Mouse (Mus musculus) CD4-positive, CD25-positive, alpha-beta regulatory T cell, adult 2 months (primary cell): ENCODE measurements around the gene Prok2.

Experiments
- DNase-seq: peaks from one replicate; pipeline ENCODE4 v3.0.0-alpha.2; 2012; ENCODE audit warnings: low read depth, low spot score

The Prok2 gene

DNA sequence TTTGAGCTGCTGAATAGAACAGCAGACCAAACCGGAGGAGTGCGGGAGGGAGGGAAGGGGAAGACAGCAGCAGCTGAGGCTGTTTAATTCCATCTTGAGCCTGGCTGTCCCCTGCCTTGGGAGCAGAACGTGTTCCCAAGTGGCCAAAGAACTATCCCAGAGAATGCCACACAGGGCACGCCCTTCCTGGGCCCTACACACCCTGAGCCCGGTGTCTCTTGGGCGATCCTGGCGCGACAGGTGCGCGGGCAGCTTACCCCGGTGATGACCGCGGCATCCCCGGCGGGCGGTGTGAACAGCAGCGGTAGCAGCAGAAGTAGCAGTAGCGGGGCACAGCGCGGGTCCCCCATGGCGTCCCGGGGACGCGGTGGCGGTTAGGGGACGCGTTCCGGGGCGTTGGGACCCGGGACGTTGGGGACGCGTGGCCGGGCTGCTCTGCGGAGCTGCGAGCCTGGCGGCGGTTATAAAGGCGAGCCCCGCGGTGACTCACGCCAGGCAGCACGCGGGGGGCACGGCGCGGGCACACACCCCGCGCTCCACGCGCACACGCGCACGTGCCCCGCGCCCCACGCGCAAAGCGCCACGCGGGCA, at the start of gene Prok2:
TSS of gene Prok2 (minus strand) at position 422 of the 591 bp plus-strand sequence.
- no peak for DNase-seq

DNA sequence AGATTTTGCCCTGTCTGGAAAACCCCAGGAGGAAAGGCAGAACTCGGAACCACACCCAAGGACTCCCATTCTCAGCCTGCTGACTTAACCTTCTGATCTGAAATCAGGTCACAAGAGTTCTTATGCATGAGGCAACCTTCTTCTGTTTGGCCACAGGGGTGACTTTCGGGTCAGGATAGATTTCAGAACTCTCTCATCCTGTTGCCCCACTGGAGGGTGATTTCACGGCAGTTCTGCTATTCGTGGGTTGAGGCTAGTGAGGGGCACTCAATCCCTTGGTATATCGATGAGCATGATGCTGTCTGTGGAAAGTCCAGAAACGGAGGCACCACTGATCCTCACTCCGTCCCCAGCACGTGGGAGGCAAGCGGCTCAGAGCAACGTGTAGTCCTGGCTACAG, 48.5 kb upstream of the Prok2 start:
- no peak for DNase-seq

DNA sequence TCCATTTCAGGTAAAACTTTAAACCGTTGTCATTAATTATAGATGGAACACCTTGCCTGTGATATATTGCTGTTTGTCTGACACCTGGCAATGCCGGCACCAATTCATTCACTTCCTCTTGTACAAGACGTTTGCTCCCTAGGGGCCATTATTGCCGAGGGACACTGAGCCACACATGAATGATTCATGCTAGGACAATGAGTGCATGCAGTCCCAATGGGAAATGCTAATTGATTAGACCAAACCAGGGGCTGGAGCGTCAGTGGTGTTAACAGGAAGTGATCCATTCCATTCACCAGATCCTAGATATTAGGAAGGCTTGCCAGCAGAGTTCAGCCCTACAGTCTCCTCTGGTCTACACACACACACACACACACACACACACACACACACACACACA, 42.3 kb upstream of the Prok2 start:
- DNase-seq = no peak

DNA sequence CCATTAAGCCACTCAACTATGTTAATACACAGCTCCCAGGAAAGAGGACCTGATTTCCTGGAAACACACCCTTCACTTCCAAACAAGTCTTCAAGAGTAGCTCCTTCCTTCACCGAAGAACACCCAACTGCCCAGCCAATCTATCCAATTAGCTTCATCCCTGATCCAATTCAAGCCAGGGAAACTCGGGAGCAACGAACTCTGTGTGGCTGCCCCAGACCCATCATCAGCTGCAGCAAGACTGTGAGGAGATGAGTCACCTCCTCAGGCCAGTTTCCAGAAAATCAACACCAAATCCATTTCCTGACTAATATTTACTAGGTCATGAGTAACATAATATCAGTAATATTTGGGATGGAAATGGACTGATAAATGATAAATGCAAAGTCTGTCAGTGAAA, 38.7 kb upstream of the Prok2 start:
- DNase-seq = no peak

DNA sequence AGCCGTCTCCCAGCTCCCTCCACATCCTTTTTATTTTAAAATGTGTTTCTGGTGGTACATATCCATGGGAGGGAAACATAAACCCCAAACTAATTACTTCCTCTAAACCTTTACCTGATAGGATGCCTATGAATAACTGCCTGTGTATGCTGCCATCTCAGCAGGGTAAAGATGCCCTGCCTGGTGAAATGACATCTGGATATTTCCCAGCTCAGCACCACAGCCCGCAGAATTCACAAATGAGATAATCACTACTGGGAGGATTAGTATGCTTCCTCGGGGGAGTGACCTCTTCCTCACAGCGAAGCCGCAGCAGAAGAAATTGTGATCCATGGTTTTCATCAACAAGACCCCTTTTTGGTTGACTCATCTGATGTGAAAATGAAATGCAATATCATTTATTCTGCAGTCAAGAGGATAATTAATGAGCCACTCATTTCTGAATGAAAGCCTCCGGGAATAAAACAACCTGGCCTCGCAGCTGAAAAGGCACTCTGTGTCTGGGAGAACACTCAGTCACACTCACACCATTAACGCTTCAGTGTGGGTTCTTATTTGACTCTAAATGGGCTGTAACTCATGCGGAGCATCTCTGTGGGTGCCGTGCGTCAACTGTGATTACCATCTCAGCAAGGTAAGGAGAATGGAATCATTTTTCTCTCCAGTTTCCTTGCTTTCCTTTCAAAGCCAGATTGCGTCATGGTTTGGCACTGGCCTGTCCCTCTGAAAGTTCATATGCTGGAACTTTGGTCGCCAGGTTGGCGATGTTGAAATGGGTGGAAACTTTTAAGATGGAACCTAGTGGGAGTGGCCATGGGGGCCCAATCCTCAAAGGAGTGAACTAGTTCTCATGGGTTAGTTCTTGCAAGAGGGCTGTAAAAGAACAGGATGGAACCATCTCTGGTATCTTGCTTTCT, 36.1 kb upstream of the Prok2 start:
- DNase-seq = no peak

DNA sequence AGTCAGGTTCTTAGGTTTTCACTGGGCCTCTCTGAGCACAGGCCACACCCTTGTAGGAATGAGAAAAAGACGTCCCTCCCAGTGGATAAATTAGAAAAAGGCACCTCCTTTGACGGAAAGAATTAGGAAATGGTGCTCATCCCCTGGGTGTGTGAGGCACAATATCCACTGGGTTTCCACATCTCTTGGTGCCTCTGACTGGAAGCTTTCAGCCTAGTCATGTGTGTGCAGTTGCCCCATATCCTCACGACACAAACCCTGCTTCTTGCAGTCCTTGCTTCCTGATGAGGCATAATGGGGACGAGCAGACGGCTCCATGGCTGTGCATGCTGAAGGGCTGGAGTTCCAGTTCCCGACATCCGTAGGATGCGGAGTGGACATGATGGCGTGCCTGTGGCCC, 29.9 kb upstream of the Prok2 start:
- DNase-seq = no peak

DNA sequence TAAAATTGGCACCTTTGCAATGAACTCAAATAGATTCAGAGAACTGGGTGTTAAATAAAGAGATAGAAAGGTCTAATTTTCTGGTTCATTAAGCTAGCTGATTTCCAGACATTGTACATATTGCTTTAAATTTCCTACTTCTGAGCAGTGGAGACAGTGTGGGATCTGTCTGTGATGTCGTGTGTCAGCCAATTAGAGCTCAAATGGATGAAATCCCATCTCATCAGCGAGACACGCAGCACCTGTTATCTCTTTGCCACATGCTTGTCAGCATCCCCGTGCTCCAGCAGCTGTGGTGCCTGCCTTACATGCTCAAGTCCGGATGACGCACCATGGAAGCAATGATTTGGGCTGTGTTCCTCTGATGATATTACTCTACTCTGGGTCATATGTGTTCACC, 25.1 kb upstream of the Prok2 start:
- no peak for DNase-seq

DNA sequence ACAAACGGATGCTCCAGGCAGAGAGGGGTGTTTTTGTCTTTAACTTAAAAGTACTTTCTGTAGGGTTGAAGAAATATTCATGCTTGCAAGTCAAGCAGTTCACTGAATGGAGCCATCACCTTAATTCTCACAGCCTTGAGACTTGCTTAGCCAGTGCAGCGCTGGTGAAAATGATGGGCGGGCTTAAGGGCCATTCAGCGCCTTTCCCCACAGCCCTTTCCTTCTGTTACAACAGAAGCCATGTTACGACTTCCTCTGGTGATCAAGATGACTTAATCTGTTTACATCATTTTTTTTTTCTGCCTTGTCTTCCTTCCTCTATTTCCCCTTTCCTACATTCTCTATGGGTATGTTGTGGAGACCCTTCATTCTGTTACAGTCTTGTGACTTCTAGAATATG, 20.1 kb upstream of the Prok2 start:
- DNase-seq = no peak

DNA sequence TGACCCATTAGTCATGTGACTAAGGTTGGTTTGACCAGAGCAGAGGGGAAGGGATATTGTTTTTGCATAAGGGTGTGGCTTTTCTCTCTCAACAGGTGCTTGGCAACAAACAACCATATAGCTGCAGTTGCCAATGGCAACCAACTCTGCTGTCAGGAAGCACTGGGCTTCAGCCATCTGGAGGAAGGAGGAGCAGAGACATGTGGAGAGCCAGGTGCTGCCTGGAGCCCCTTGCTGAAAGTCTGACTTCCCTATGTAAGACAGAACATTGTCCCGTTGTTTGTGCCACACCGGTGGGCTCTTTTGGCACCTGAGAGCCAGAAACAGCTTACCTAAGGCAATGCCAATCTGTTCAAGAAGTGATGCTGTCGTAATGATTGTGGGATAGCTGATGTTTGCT, 16.7 kb upstream of the Prok2 start:
- DNase-seq = no peak

DNA sequence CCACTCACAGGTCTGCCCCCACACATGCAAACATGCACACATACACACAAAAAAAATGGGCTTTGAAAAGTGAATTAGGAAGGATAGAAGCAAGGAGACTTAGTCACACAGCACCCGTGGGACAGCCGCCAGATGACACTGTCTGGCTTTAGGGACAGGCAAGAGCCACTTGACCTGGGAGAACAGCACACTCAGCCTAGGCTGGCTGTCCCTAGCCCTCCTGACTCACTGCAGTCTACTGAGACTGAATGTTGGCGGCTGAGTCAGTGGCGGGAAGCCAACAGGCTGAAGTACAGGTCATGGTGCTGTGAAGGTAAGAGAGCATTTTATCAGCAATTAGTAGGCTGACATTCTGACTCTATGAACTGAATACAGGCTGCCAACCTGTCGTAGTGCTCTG, 8.5 kb upstream of the Prok2 start:
- no peak for DNase-seq

DNA sequence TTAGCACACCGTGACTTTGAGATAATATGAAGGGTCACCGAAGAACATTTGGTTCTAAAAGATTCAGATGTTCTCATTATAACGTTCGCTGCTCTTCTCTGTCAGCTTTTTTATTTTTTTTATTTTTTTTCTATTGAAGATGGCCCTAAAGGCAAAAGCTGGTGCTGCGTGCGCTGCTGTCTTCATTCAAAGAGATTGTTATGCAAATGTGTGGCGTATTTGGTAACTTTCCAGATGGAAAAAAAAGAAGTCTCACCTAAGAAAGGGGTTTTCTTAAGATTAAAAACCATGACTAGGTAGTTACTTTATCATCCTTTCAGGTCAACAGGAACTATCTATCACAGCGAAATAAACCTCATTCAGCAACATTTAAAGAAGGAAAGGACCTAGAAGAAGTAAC, 6.5 kb upstream of the Prok2 start:
- no peak for DNase-seq

DNA sequence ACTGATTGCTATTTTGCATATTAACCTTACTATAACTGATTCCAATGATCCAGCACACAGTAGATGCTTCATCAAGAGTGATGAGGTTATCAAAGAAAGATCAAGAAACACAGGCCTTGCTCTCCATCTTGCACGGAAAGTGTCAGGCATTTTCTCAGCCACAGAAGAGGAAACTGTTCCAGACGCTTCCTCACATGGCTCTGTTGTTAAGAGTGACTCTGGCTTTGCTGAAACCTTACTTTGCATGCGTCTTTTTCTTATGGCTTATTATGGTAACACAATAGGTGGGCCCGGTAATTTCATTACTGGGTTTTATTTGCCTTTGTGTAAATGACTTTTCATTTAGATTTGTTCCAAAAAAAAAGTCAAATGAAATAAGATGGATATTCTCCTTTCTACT, 5.7 kb upstream of the Prok2 start:
- no peak for DNase-seq

DNA sequence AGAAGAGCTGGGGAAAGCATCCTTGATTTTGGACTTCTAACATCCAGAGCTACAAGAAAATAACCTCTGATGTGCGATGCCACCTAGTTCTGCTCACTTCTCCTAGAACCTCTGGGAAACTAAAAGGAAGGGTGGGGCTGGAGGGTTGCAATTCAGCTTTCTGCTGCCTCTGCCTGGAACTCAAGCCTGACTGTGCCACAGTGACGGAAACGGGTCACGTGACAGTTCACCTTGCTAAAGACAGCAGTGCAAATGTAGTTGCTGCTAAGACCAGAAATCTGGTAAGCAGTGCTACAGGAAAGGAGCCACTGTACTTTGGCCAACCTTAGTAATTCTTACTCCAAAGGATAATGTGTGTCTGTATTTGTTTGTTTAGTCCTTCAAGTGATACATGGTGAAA, 3.7 kb upstream of the Prok2 start:
- no peak for DNase-seq

DNA sequence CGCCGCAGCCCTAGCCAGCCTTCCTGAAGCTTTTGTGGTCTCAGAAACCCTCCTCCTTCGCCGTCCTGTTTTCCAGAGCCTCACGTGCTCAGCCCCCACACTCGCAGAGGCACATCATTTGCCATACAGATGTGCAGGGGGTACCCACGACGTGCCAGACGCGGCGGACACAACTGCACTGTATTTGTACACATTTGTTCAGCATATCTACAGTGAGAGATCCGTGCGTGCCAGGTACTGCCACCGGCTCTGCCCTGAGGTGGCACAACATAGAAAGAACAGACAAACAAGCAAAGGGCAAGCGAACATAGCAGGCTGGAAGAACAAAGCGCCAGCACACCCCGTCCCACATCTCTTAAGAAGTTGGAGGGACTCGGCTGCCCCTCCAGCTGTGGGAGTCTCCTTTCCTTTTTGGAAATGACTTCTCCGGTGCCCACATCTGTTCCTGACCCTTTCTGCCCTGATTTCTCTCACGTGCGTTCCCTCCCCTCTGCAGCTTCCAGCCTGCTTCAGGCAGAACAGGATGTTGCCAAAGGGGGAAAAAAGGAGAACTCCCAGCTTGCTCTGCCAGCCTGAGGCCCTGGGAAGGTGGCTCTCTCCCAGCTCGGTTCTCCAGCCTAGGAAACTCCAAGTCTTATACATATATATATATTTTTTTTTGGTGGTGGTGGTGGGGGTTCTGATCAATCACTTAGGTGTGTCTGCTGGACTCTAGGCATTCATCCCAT, 548 bp upstream of the Prok2 start:
- DNase-seq = no peak

DNA sequence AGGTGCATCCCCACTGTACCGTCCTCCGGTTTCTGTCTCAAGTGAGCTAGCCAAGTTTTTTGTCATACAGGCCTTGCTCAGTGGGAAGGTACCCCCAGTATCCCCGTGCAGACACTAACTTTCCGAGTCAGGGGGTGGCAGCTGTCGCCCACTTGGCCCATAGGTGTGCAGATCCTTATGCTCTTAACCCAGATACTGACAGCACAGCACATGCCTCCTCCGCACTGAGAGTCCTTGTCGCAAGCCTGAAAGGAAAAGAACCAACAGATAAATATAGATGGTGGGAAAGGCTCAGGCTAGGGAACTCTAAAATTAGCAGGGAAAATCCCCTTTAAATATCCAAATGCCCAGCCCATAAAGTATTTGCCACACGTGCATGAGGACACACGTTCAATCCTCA, 3.8 kb downstream of the Prok2 start:
- no peak for DNase-seq

DNA sequence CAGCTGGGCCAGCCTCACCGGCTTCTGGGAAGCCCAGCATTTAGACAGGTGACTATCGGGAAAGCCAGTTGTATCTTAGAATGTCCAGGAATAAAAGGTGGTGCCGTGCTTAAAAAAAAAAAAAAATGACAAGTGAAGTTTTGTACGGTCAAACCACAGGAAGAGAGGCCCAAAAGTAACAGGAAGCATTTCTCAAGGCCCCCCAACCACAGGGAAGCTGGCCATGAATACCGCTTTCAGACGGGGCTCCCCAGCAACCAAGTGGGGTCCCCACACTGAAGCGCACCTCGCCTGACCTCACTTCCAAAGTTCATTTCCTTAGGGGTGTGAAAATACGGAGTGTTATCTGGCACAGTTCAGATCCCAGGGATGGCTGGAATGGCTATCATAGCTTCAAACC, 5.2 kb downstream of the Prok2 start:
- no peak for DNase-seq

DNA sequence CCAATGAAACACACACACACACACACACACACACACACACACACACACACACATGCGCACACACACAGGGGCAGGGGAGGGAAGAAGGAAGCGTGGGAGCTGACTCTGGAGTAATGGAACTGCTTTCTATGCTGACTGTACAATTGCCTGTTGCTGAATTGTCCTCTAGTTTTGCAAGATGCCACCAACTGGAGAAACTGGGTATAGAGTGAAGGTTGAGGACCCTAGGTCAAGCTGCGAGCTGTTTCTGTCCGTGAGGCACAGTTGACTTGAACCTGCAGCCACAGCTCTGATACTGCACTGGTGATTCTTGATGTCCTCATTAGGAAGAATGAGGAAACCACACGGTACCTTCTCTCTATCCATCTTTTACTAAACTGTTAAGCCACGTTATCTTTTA, 10.3 kb downstream of the Prok2 start:
- DNase-seq = no peak

DNA sequence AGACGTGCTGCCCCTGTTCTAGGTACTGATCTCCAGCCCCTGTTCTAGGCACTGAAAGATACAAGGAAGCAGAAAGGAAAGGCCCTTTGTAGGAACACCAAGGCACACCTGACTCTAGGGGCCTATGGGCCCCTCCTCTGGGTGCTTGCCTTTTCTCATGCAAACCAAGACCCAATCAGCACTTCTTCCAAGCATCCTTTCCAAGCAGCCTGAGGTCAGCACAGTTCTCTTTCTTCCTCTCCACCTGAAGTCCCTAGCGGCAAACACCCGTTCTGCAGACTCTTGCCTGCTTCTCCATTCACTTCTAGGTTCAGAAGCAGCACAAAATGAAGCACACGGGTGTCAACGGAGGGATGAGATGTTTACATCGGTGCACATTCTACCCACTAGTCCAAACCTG, 11.0 kb downstream of the Prok2 start:
- DNase-seq = no peak

DNA sequence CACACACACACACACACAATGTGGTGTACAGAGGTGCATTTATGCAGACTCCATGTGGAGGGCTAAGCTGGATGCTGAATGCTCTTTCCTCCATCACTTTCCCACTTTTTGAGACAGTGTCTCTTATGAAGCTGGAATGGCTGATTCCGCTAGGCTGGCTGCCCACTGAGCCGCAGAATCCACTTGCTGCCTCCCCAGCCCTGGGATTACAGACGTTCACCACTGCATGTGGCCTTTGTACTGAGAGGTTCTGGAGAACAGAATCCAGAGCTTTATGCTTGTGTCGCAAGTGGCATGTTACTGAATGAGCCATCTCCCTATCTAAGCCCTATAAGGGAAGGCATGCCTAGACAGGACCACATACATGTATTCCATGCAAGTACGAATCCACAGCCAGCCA, 12.9 kb downstream of the Prok2 start:
- no peak for DNase-seq

DNA sequence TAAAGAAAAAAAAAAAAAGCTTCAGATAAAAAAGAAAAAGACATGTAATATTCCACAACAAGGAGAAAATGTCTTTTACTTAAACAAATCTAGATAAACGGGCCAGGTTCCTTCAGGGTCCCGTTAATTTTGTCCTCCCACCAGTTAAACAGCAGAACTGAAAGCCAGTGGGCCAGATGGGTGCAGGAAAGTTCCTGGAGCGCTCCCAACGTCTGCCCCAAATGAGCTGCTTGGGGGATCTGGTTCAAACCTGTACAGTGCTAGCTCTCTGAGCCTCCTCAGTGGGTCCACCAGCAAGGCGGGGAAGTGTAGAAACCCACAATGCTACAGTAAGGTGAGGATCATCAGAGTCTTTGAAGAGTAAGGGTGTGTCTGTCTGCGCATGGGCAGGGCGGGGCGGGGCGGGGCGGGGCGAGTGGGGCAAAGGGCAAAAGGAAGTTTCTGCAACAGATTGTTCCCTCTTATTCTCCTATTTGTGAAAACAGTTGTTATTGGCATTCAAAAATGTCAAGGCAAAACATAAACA, 14.6 kb downstream of the Prok2 start:
- DNase-seq = no peak

DNA sequence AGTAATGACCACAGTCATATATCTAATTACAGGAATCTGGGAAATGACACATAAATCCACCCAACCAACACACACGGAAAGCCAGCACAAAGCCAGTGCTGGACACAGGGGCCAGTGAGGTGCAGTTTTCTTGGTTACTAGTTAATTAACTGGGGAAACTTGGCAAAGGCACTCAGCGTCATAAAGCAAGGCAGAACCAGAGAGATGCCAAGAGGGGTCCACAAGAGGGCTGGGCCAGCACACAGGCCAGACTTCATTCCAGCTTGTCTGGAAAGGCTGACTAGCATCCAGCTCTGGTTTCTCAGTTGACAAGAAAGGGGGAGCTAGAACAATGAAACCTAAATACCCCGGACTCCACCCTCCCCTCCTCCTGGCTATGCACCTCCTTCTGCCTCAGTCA, 25.7 kb downstream of the Prok2 start:
- no peak for DNase-seq
